ENCODE assay signal across 23 mouse cellular contexts in genomic region chr2:181930037-181930436, GRCm38 (mm10).
DNase-seq lines count a peak whose midpoint lies in the region; ATAC-seq and TF ChIP-seq lines count a peak whose summit lies in the region.
"Had no signal": no experiment of that assay in that cellular context is flagged by ENCODE, and none has a peak within 500 bp of the region (broad histone marks: within the 10 kb centered on the region; RNA-seq: fewer than 3 reads in every experiment).

No protein-coding gene starts in this region.

- ATAC-seq in limb, embryonic 11.5 days (ENCODE audit: insufficient number of reproducible peaks, low FRiP score, low TSS enrichment, low read depth) = peak; percentile 72; the same call in 1 of the 2 replicates
- 0 out of 2 replicates have a peak, but pooled peaks have one; percentile 27 for ATAC-seq in common myeloid progenitor, adult 5-6 weeks (replicated peaks; ENCODE audit: low read depth, poor library complexity, severe bottlenecking)
- 0 out of 2 replicates have a peak, but pooled peaks have one; percentile 18 for ATAC-seq in monocyte, adult 5-6 weeks (replicated peaks; ENCODE audit: insufficient number of reproducible peaks, low FRiP score, low TSS enrichment, poor library complexity, severe bottlenecking)
- ATAC-seq: forebrain, embryonic 14.5 days; midbrain, embryonic 15.5 days had no signal

- 85% methylated on average over 5 of the region's 5 CpGs for WGBS in limb, embryonic 11.5 days
- 80% methylated on average over 5 of the region's 5 CpGs for WGBS in limb, embryonic 10.5 days

- no peak overlapping the region for H3K27ac ChIP-seq in limb, embryonic 11.5 days (replicated peaks; ENCODE audit: low read depth, low read length)
- no peak overlapping the region for H3K27ac ChIP-seq in limb, embryonic 10.5 days
- no peak overlapping the region for H3K27ac ChIP-seq in MEL (ENCODE audit: control insufficient read depth, low read depth, low read length)
- H3K27ac ChIP-seq: embryonic facial prominence, embryonic 12.5 days; left cerebral cortex, adult 2 months; midbrain, embryonic 15.5 days; neural tube, embryonic 15.5 days had no signal

- no peak for TF ChIP-seq EP300 in MEL (IDR thresholded peaks at IDR 0.05; ENCODE audit: low read depth in 1 of 2, low read length in 2 of 2)

- DNase-seq in limb, embryonic 11.5 days (ENCODE audit: low spot score) = no peak
- DNase-seq in limb, embryonic 10.5 days (ENCODE audit: low spot score) = no peak
- DNase-seq in MEL (ENCODE audit: low read depth, low spot score) = peak; percentile 9
- DNase-seq in gastrocnemius, postnatal 25 days = no peak
- no peak for DNase-seq in spleen, postnatal 4 days (ENCODE audit: low spot score in 2 of 2)
- DNase-seq: adrenal gland, adult 8-10 months; cerebellum, adult 11-12 months; cerebellum, postnatal 14 days; kidney, adult 8-10 months; kidney, postnatal 10 days; lung, adult 18-20 months; lung, postnatal 14 days; thymus, adult 2 months; thymus, postnatal 4 days had no signal

- no peak overlapping the region for H3K4me3 ChIP-seq in limb, embryonic 11.5 days (ENCODE audit: low read depth, low read length)
- H3K4me3 ChIP-seq in limb, embryonic 10.5 days = no peak overlapping the region
- no peak overlapping the region for H3K4me3 ChIP-seq in MEL (ENCODE audit: control insufficient read depth in 1 of 2, insufficient read depth in 1 of 2, low read depth in 2 of 2, low read length in 2 of 2)
- H3K4me3 ChIP-seq: embryonic facial prominence, embryonic 12.5 days; erythroblast, embryonic 14.5 days; left cerebral cortex, adult 2 months; midbrain, embryonic 15.5 days; myocyte; neural tube, embryonic 15.5 days had no signal

- no peaks in the 10 kb centered on the region for H3K9me3 ChIP-seq in limb, embryonic 11.5 days (ENCODE audit: control insufficient read depth, low read length)
- no peaks in the 10 kb centered on the region for H3K9me3 ChIP-seq in limb, embryonic 10.5 days (replicated peaks)
- H3K9me3 ChIP-seq in MEL (replicated peaks; ENCODE audit: insufficient read depth, low read length) = no peaks in the 10 kb centered on the region
- H3K9me3 ChIP-seq: embryonic facial prominence, embryonic 12.5 days; midbrain, embryonic 15.5 days; neural tube, embryonic 15.5 days had no signal

- H3K36me3 ChIP-seq in limb, embryonic 11.5 days (ENCODE audit: control insufficient read depth, insufficient read depth, low read length) = no peaks in the 10 kb centered on the region
- H3K36me3 ChIP-seq in limb, embryonic 10.5 days = no peaks in the 10 kb centered on the region
- H3K36me3 ChIP-seq in MEL (ENCODE audit: control insufficient read depth in 1 of 2, insufficient read depth in 2 of 2, low read length in 2 of 2) = no peaks in the 10 kb centered on the region
- H3K36me3 ChIP-seq: embryonic facial prominence, embryonic 12.5 days; midbrain, embryonic 15.5 days; neural tube, embryonic 15.5 days had no signal

- TF ChIP-seq RAD21 in MEL (IDR thresholded peaks at IDR 0.05; ENCODE audit: low read depth, low read length) = no peak

- no peaks in the 10 kb centered on the region for H3K27me3 ChIP-seq in limb, embryonic 11.5 days (ENCODE audit: control insufficient read depth, insufficient read depth, low read length)
- no peaks in the 10 kb centered on the region for H3K27me3 ChIP-seq in limb, embryonic 10.5 days (ENCODE audit: low read depth, poor library complexity, severe bottlenecking)
- no peaks in the 10 kb centered on the region for H3K27me3 ChIP-seq in MEL (ENCODE audit: control insufficient read depth in 1 of 2, insufficient read depth in 2 of 2, low read length in 2 of 2)
- H3K27me3 ChIP-seq: embryonic facial prominence, embryonic 12.5 days; midbrain, embryonic 15.5 days; neural tube, embryonic 15.5 days had no signal

- H3K4me1 ChIP-seq in limb, embryonic 11.5 days (ENCODE audit: control insufficient read depth, insufficient read depth, low read length) = no peaks in the 10 kb centered on the region
- no peaks in the 10 kb centered on the region for H3K4me1 ChIP-seq in limb, embryonic 10.5 days
- H3K4me1 ChIP-seq in MEL (ENCODE audit: control insufficient read depth in 1 of 2, insufficient read depth in 2 of 2, low read length in 2 of 2) = no peaks in the 10 kb centered on the region
- H3K4me1 ChIP-seq: embryonic facial prominence, embryonic 12.5 days; midbrain, embryonic 15.5 days; neural tube, embryonic 15.5 days had no signal

- H3K4me2 ChIP-seq in limb, embryonic 11.5 days (ENCODE audit: low read depth, severe bottlenecking) = no peak overlapping the region
- H3K4me2 ChIP-seq: embryonic facial prominence, embryonic 12.5 days; midbrain, embryonic 15.5 days; neural tube, embryonic 15.5 days had no signal

- no peak for TF ChIP-seq CTCF in MEL (IDR thresholded peaks at IDR 0.05 in 2 of 3, conservative IDR thresholded peaks at IDR 0.05 in 1 of 3; ENCODE audit: control insufficient read depth in 1 of 3, insufficient read depth in 1 of 3, low read depth in 2 of 3, low read length in 3 of 3, poor library complexity in 1 of 3, severe bottlenecking in 1 of 3)

- H3K9ac ChIP-seq in limb, embryonic 11.5 days (ENCODE audit: low read length) = no peak overlapping the region
- no peak overlapping the region for H3K9ac ChIP-seq in MEL (ENCODE audit: control insufficient read depth, low read depth, low read length, poor library complexity, severe bottlenecking)
- H3K9ac ChIP-seq: embryonic facial prominence, embryonic 12.5 days; midbrain, embryonic 15.5 days; neural tube, embryonic 15.5 days had no signal

- no peaks in the 10 kb centered on the region for H3K79me2 ChIP-seq in MEL (ENCODE audit: control insufficient read depth, insufficient read depth, low read length, poor library complexity)

- no peak for TF ChIP-seq POLR2A in MEL (IDR thresholded peaks at IDR 0.05; ENCODE audit: control insufficient read depth in 1 of 2, insufficient read depth in 1 of 2, low read depth in 1 of 2, low read length in 2 of 2, poor library complexity in 1 of 2)

TF ChIP-seq in MEL, 35 proteins besides CTCF, POLR2A, EP300 and RAD21:
- TF ChIP-seq MAZ (IDR thresholded peaks at IDR 0.05; ENCODE audit: low read depth, low read length) (no peak), HCFC1 (IDR thresholded peaks at IDR 0.05; ENCODE audit: low read depth, low read length) (no peak), UBTF (IDR thresholded peaks at IDR 0.05; ENCODE audit: borderline replicate concordance, insufficient read depth, low read depth, low read length) (no peak), USF1 (IDR thresholded peaks at IDR 0.05; ENCODE audit: low read depth, low read length) (no peak), JUND (IDR thresholded peaks at IDR 0.05; ENCODE audit: low read depth, low read length) (no peak), GABPA (IDR thresholded peaks at IDR 0.05; ENCODE audit: low read depth, low read length) (no peak), ZC3H11A (IDR thresholded peaks at IDR 0.05; ENCODE audit: low read depth, low read length) (no peak), ZMIZ1 (IDR thresholded peaks at IDR 0.05; ENCODE audit: low read depth, low read length) (no peak), E2F4 (IDR thresholded peaks at IDR 0.05; ENCODE audit: borderline replicate concordance, low read depth, low read length) (no peak), ELF1 (IDR thresholded peaks at IDR 0.05; ENCODE audit: low read depth, low read length) (no peak), TBP (IDR thresholded peaks at IDR 0.05; ENCODE audit: low read depth, low read length) (no peak), CHD1 (IDR thresholded peaks at IDR 0.05; ENCODE audit: low read depth, low read length) (no peak), SMC3 (IDR thresholded peaks at IDR 0.05; ENCODE audit: low read depth, low read length) (no peak), MYC (IDR thresholded peaks at IDR 0.05; ENCODE audit: low read depth, low read length) (no peak), TAL1 (IDR thresholded peaks at IDR 0.05; ENCODE audit: low read length) (no peak), ZKSCAN1 (IDR thresholded peaks at IDR 0.05; ENCODE audit: low read depth, low read length) (no peak), RCOR1 (IDR thresholded peaks at IDR 0.05; ENCODE audit: low read depth, low read length) (no peak)

Comparison
In these comparisons a context has a peak if more than half of its experiments do, and no peak if none do; other contexts are left out.
1. ATAC-seq: peak in every context shown above with its lines; median percentile 72 in limb, embryonic 11.5 days; 27 in common myeloid progenitor, adult 5-6 weeks; 18 in monocyte, adult 5-6 weeks.